Mouse (Mus musculus) limb, embryonic 11.5 days (tissue): ENCODE data around the gene BC024978. TPM values are rescaled to one million over a fixed set of nuclear protein-coding genes. Genes with fewer than 3 reads are reported as not detected.
"Not testable (repeated sequence)": the region's sequence is repeated elsewhere in the genome, so short reads cannot be mapped to it uniquely, and the experiment has no call there.

Experiments
- ATAC-seq: fragments of 200-750 bp; cut with Nextera tagmentation; 2 replicates; pipeline ENCODE4 v1.8.0; 2017; ENCODE audit warnings: low read depth; ENCODE audit not compliant: insufficient number of reproducible peaks, low FRiP score, low TSS enrichment
- DNase-seq: peaks from one replicate; pipeline ENCODE4 v3.0.0-alpha.2; 2015; ENCODE audit warnings: low spot score
- H3K27ac ChIP-seq: fragments of 300-500 bp; sonication (generic); replicated peaks from 2 replicates; pipeline ENCODE4 v1.5.1; 2014; ENCODE audit warnings: low read depth, mild to moderate bottlenecking, low read length
- H3K27me3 ChIP-seq: fragments of 300-500 bp; sonication (generic); 2 replicates; pipeline ENCODE4 v1.6.1; 2014; ENCODE audit warnings: mild to moderate bottlenecking, low read length, mixed read lengths; ENCODE audit not compliant: control insufficient read depth, insufficient read depth
- H3K36me3 ChIP-seq: fragments of 300-500 bp; sonication (generic); 2 replicates; pipeline ENCODE4 v1.6.1; 2014; ENCODE audit warnings: mild to moderate bottlenecking, low read length, moderate library complexity, mixed read lengths; ENCODE audit not compliant: control insufficient read depth, insufficient read depth
- H3K4me1 ChIP-seq: fragments of 300-500 bp; sonication (generic); 2 replicates; pipeline ENCODE4 v1.6.1; 2014; ENCODE audit warnings: low read length, mixed read lengths; ENCODE audit not compliant: control insufficient read depth, insufficient read depth
- H3K4me2 ChIP-seq: fragments of 300-500 bp; sonication (generic); 2 replicates; pipeline ENCODE4 v1.6.1; 2014; ENCODE audit warnings: low read depth, mild to moderate bottlenecking, moderate library complexity; ENCODE audit not compliant: severe bottlenecking
- H3K4me3 ChIP-seq: fragments of 300-500 bp; sonication (generic); 2 replicates; pipeline ENCODE4 v1.5.1; 2014; ENCODE audit warnings: low read depth, low read length
- H3K9ac ChIP-seq: fragments of 300-500 bp; sonication (generic); 2 replicates; pipeline ENCODE4 v1.6.1; 2014; ENCODE audit warnings: mild to moderate bottlenecking, low read length
- H3K9me3 ChIP-seq: fragments of 300-500 bp; sonication (generic); 2 replicates; pipeline ENCODE4 v1.6.1; 2016; ENCODE audit warnings: low read length; ENCODE audit not compliant: control insufficient read depth
- WGBS: fragments of 180-500 bp; shearing (Covaris S2); extraction: QIAGEN DNeasy Blood & Tissue Kit; methylation state at CpG from one replicate; pipeline ENCODE4 v1.1.7; 2014; 5-methylcytosine and 5-hydroxymethylcytosine counted together
- polyA plus RNA-seq: library from polyadenylated mRNA; unstranded; fragments of >200 nt; fragmentation: Nextera tagmentation; extraction: Ambion mirVana; gene quantifications from 2 replicates; pipeline ENCODE4 v1.2.1, GENCODE M21; 2014

The BC024978 gene
- polyA plus RNA-seq, 1 experiment from 2014 or later, result 3.9 TPM

DNA sequence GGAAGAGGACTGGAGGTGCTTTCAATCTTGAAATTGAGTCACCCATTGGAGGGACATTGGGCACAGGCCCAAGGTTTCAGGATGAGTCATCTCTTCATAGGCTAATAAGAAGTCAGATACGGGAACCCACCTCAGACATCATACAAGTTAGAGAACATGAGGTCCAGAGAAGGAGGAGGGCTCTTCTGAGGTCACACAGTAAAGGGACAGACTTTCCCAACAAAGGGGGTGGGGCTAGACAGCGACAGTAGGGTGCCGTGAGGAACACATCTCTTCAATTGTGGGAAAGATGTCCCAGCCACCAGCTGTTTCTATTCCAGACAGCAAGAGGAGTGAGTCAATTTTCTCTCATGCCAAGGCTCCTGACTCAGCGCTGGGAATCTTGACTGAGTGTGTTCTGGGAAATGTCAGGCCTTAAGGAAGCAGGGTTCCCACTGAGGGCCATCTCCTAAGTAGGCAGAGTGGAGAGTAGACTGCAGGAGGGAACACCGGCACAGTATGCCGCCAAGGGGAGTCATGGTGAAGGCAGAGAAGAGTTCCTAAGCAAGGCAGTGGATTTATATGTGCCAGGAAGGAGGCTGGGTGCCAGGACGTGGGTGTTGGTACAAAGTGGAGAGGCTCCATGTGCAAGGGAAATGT, 36.2 kb downstream of the BC024978 start:
- no peaks in the 10 kb centered on the region for H3K36me3 ChIP-seq
- no peak for ATAC-seq
- no peak overlapping the region for H3K27ac ChIP-seq

DNA sequence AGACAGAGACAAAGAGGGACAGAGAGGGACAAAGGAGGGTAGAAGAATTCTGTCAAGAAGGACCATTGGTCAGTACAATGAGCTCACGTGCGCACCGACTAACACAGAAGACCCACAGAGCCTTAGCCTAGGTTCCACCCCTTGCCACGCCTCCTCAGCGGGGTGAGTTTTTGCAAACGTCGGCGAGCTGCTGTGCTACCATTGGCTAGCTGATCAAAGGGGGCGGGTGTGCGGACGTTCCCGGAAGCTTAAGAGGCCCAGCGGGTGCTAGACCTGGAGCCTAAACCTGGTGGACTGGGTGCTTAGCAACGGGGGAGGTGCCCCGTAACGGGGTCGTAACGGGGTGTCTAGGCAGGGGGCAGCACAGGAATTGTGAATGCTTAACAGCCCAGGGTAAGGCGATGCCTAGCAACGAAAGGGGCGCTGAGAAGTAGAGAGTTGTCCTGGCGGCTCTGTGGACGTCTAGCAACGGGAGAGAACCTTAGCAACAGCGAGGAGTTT, 37.2 kb downstream of the BC024978 start, which contains the start of gene Coq8b:
Gene Coq8b, plus strand, starts transcription at position 243 of the 501 bp plus-strand sequence.
- H3K36me3 ChIP-seq, result no peaks in the 10 kb centered on the region
- no peaks in the 10 kb centered on the region for H3K27me3 ChIP-seq
- DNase-seq (peak; percentile 96), ATAC-seq (peak; percentile 93)
- peak within 1 kb of the TSS; percentile 41 for H3K9ac ChIP-seq
- H3K27ac ChIP-seq, result peak within 1 kb of the TSS; percentile 33; the same call in 1 of the 2 replicates
- H3K9me3 ChIP-seq, result no peaks in the 10 kb centered on the region
- H3K4me2 ChIP-seq, result peak within 1 kb of the TSS; percentile 61
- 0 out of 2 replicates have a peak, but pooled peaks cover 6% of the 10 kb centered on the region for H3K4me1 ChIP-seq
- peak within 1 kb of the TSS; percentile 43 for H3K4me3 ChIP-seq
- WGBS, result under 1% methylated on average over 25 of the region's 25 CpGs

More for the DNA sequence above, 36.2 kb downstream of the BC024978 start:
- WGBS, result 77% methylated on average over 7 of the region's 7 CpGs
- Histone ChIP-seq H3K9me3 (no peaks in the 10 kb centered on the region), H3K4me1 (peaks cover 13% of the 10 kb centered on the region), H3K4me3 (no peak overlapping the region), H3K4me2 (no peak overlapping the region), H3K27me3 (no peaks in the 10 kb centered on the region), H3K9ac (no peak overlapping the region)
- no peak for DNase-seq

DNA sequence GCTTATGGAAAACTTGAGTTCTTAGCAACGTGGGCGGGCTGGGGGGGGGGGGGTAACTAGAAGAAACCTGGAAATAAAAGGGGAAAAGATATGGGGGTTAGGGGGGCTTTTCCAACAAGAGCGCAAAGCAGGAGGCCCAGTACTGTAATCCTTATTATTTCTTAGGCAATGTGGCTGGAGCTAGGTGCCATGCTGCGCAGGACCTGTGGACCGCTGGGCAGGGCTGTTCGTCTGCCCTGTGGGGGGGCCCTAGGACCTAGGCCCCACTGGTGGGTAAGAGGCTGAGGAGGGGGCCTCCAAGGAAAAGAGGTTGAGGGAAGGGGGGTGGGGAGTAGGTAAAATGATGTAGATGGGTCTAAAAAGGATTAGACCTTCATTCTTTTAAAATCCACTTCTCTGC, 37.7 kb downstream of the BC024978 start:
- no peaks in the 10 kb centered on the region for H3K27me3 ChIP-seq
- 4% methylated on average over 6 of the region's 6 CpGs for WGBS
- H3K4me2 ChIP-seq, result peak overlapping the region; percentile 61
- 0 out of 2 replicates have a peak, but pooled peaks cover 6% of the 10 kb centered on the region for H3K4me1 ChIP-seq
- peak overlapping the region; percentile 33; the same call in 1 of the 2 replicates for H3K27ac ChIP-seq
- DNase-seq (no peak), ATAC-seq (no peak)
- H3K36me3 ChIP-seq, result no peaks in the 10 kb centered on the region
- peak overlapping the region; percentile 41 for H3K9ac ChIP-seq
- H3K4me3 ChIP-seq, result peak overlapping the region; percentile 43
- H3K9me3 ChIP-seq, result no peaks in the 10 kb centered on the region

DNA sequence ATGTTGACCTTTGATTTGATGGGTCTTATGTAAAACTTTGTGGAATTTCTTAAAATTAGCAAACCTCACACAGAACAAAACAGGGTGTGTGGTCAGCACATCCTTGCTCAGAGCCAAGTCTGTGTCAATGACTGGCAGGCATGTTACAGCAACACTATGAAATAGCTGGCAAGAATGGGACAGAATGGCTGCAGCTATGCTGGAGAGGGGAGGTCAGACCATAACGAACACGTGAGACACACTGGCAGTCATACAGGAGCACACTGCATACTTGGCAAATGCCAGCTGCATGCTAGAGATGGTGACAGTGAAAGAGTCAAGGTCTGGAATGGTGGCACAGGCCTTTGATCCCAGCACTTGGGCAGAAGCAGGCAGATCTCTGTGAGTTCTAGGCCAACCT, 40.1 kb downstream of the BC024978 start:
- no peak for DNase-seq
- H3K4me2 ChIP-seq, result no peak overlapping the region
- no peaks in the 10 kb centered on the region for H3K27me3 ChIP-seq
- H3K36me3 ChIP-seq, result no peaks in the 10 kb centered on the region
- no peaks in the 10 kb centered on the region for H3K9me3 ChIP-seq
- H3K9ac ChIP-seq, result no peak overlapping the region
- no peak overlapping the region for H3K4me3 ChIP-seq
- 88% methylated on average over 2 of the region's 2 CpGs for WGBS
- H3K4me1 ChIP-seq, result 0 out of 2 replicates have a peak, but pooled peaks cover 2% of the 10 kb centered on the region
- no peak overlapping the region for H3K27ac ChIP-seq
- no peak for ATAC-seq

DNA sequence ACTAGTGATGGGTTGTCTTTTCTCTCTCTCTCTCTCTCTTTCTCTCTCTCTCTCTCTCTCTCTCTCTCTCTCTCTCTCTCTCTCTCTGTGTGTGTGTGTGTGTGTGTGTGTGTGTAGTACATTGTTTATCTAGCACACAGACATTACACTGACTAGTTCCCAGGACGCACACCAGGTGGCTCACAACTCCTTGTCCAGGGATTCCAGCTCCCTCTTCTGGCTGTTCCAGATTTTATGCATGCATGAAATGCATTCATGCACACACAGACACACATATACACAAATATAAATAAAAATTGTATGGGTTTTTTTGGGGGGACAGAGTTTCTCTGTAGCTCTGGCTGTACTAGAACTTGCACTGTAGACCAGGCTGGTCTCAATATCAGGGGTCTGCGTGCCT, 41.9 kb downstream of the BC024978 start:
- Histone ChIP-seq H3K36me3 (no peaks in the 10 kb centered on the region; the same call in 1 of the 2 replicates), H3K4me2 (no peak overlapping the region), H3K9me3 (no peaks in the 10 kb centered on the region), H3K27me3 (no peaks in the 10 kb centered on the region), H3K27ac (no peak overlapping the region), H3K9ac (no peak overlapping the region), H3K4me1 (0 out of 2 replicates have a peak, but pooled peaks cover 2% of the 10 kb centered on the region), H3K4me3 (no peak overlapping the region)
- 90% methylated on average over 2 of the region's 2 CpGs for WGBS
- no peak for DNase-seq
- no peak for ATAC-seq

DNA sequence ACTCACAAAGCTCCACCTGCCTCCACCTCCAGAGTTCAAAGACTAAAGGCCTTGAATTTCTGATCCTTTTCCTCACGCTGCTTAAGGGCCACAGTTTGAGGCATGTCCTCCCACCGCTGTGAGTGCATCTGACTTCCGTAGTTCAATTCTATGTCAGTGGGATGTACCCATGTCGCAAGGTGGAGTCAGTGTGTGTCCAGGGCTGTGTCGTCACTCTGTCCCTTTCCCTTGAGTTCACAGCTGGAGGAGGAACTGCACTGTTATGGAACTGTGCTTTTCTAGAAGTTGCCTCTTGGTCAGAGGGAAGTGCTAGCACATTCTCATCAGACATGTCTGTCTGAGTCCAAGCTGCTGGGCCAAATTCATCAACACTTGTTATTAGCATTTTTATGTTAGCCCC, 43.0 kb downstream of the BC024978 start:
- no peak overlapping the region for H3K4me2 ChIP-seq
- WGBS, result 79% methylated on average over 5 of the region's 5 CpGs
- no peaks in the 10 kb centered on the region for H3K27me3 ChIP-seq
- no peaks in the 10 kb centered on the region; the same call in 1 of the 2 replicates for H3K36me3 ChIP-seq
- H3K27ac ChIP-seq, result no peak overlapping the region
- no peak for DNase-seq
- H3K4me3 ChIP-seq, result no peak overlapping the region
- H3K9me3 ChIP-seq, result no peaks in the 10 kb centered on the region
- 0 out of 2 replicates have a peak, but pooled peaks cover 2% of the 10 kb centered on the region for H3K4me1 ChIP-seq
- ATAC-seq, result no peak
- no peak overlapping the region for H3K9ac ChIP-seq

DNA sequence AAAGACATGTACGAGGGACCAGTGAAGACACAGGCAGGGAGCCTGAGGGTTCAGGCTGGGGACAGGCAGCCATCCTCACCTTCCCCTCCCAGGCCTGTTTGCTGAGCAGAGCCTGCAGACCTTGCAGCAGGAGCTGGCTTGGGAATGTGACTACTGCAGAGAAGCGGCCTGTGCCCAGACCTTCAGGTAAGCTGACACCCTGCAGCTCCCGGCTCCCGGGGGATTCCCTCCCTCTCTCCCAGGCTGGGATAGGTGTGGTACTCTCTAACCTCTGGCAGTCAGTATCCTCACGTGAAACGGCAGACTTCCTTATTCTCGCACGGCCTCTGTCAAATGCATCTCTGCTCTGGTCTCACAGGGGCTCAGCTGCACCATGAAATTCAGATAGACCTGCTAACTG, 47.6 kb downstream of the BC024978 start:
- H3K27me3 ChIP-seq, result no peaks in the 10 kb centered on the region
- WGBS, result 54% methylated on average over 8 of the region's 8 CpGs
- no peak for ATAC-seq

DNA sequence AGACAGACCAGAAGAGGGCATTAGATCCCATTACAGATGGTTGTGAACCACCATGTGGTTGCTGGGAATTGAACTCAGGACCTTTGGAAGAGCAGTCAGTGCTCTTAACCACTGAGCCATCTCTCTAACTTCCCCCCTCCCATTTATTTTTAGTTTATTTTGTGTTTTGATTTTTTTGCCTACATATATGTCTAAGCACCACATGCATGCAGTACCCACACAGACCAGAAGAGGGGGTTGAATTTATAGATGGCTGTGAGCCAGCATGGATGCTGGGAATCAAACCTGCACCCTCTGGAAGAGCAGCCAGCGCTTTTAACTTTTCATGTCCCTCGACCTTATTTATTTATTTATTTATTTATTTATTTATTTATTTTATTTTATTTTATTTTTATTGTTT, 48.5 kb downstream of the BC024978 start:
- H3K27ac ChIP-seq, H3K4me3 ChIP-seq, H3K4me1 ChIP-seq, H3K36me3 ChIP-seq, H3K9me3 ChIP-seq, H3K4me2 ChIP-seq, ATAC-seq, H3K9ac ChIP-seq, H3K27me3 ChIP-seq, DNase-seq: not testable (repeated sequence)
- 86% methylated on average over 2 of the region's 2 CpGs for WGBS

More for the DNA sequence above, 47.6 kb downstream of the BC024978 start:
- H3K4me1 ChIP-seq, result no peaks in the 10 kb centered on the region
- no peak for DNase-seq
- peaks cover 2% of the 10 kb centered on the region; the same call in 1 of the 2 replicates for H3K36me3 ChIP-seq
- no peak overlapping the region for H3K4me2 ChIP-seq
- no peaks in the 10 kb centered on the region for H3K9me3 ChIP-seq
- no peak overlapping the region for H3K9ac ChIP-seq
- no peak overlapping the region for H3K4me3 ChIP-seq
- H3K27ac ChIP-seq, result no peak overlapping the region
